Mouse (Mus musculus) mouse embryonic stem cell (cell line): ENCODE measurements around the gene Nol10.

Experiments used
- in situ Hi-C, 2 experiments: fragments of 300-500 bp; cut with MboI; formaldehyde crosslinking; loops; 1 replicate in 1 of 2; 3 replicates in 1 of 2; pipeline ENCODE4 v1.14.3; 2019 to 2020; ENCODE audit warnings: low sequenced_read_pairs in 2 of 2, low pct_unique_long_range_greater_than_20kb in 1 of 2, mixed read lengths in 1 of 2; ENCODE audit not compliant: unreplicated experiment in 1 of 2

Nol10 gene

DNA sequence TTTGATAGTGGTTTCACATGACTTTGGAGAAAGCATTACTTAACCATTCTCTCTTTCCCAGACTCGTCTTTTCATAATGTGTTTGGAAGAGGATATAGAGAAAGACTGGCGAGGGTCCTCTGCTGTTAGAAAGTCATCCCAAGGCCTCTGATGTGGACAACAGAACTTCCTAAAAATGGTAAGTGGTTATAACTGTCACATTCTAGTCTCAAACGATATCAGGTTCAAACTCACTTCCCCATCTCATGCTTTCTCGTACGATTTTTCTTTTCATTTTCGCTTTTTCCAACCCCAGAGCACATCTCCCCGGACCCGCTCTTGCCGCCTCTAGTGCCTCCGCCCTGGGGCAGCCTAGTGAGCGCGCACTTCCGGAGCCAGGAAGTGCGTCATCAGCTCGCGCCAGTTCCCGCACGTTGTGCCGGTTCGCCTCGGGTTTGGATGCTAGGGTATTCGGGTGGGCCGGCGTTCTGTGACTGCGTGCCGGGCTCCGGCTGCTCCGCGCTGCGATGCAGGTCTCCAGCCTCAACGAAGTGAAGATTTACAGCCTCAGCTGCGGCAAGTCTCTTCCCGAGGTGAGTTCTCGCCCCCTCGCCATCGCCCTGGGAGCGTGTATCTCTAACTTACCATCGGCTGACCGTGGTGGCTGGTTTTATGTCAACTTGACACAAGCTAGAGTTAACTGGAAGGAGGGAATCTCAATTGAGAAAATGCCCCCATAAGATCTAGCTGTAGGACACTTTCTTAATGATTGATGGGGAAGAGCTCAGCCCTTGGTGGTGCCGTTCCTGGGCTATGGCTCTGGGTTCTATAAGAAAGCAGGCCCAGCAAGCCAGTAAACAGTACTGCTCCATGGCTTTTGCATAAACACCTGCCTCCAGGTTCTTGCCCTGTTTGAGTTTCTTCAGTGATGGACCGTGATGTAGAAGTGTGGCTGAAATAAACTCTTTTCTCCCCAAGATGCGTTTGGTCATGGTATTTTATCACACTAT is at the start of gene Nol10:
Nol10 (plus strand) TSS at position 411 of the 989 bp plus-strand sequence.
- in situ Hi-C loops, result no loop called here

DNA sequence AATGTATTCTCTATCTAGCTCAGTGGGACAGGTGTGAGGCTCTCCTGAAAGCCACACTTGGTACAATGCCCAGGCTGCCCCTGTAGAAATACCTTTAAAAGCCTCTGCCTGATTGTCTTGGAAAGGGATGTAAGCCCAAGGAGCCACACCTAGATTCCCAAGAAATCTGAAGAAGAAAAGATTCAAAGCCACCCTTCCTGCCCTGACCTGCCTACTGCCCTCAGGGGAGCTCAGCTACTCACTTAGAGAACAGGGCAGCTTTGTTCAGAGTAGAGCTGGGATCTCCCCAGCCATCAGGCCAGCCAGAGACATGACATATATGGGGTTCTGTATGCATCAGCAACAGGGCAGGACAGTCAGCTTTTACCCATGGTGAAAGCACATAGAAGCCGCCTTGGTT is 48.4 kb upstream of the Nol10 start:
- in situ Hi-C loops, result no loop called here

DNA sequence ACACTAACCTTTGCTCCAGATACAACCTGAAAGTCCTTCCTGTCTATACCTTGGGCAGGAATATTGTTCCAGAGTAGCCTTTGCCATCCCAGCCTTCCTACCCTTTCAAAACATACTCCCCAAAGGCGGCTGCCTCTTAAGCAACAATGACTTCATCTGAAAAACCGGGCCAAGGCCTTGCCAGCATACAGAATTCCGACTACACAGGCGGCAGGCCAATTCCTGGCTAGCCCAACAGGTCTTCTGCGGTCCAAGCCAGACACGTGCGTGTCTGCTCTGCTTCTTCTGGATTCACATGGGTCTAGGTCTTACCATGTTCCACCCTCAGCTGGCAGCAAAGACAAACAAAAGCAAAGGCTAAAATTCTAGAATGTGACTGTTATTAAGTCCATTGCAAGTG is 42.8 kb upstream of the Nol10 start:
- in situ Hi-C loops, result no loop called here

- in situ Hi-C loops, result no loop called here
These were observed 40.0 kb upstream of the Nol10 start for GRCm38 (mm10) chr12:17308246-17308645.

DNA sequence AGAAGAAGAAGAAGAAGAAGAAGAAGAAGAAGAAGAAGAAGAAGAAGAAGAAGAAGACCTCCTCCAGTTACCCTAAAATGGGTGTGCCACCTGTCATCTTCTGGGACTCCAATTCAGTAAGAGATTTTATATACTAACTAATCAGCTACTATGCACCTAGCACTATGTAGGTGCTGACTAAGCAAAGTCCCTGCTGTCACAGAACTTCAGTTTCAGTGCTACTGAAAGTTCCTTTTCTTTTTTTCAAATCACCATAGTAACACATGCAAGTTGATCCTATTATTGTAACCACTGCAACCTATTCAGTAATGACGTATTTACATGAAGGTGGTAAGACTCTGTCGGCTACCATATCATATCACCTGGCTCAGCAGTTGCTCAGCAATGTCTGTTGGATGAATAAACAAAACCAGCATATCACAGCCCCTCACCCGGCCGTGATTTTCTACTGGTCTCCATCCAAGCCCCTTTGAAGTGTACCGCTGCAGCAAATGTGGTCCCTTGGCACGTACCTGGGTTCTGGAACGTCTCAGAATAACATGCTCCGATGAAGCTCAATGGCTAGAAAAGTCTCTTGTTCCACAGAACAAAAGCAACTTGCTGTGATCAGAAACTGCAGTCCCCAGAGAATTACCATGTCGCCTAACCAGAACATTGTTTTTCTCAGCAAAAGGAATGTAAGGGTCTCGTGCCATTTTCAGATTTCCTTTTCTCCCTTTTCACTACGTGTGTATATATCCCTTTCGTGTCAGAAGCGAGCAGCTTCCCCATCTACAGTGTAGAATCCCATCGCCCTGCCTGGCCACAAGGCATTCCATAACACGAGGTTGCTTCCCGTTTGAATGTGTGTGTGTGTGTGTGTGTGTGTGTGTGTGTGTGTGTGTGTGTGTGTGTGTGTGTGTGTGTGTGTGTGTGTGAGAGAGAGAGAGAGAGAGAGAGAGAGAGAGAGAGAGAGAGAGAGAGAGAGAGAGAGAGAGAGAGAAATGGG is 37.1 kb upstream of the Nol10 start:
- in situ Hi-C loops, result no loop called here

DNA sequence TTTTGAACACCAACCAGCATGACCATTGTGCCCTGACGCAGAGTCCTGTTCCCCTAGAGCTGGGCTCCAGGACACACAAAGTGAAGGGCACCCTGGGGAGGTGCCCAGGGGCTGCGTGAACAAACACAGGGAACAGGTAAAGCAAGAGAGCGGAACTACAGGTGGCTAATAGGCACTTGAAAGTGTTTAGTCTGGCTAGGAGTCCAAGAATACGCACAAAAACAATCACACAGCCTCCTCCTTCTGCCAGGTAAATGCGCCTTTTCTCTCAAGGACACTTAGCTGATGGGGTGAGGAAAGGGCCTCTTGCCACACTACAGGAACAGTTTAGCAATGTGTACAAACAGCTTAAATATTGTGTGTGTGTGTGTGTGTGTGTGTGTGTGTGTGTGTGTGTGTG is 32.2 kb upstream of the Nol10 start:
- in situ Hi-C loops, result no loop called here

DNA sequence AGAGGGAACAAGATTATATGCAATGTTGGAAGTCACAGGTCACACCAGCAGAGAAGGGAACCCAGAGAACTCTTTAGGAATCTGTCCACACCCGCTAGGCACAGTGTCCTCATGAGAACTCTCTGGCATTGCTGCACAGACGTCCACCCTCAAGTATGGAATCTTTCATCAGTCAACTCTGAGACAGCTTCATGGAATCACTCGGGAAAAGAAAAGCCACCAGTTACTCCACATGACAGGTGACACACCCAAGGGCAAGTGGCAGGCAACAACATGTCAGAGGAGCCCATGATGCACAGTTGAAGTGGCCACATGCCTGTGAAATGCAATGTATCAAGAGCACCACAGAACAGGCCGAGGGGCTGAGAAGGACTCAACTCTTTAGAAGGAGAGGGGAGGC is 30.3 kb upstream of the Nol10 start:
- in situ Hi-C loops, result no loop called here

- in situ Hi-C loops, result no loop called here
These were observed 29.8 kb upstream of the Nol10 start for GRCm38 (mm10) chr12:17318453-17318852.

DNA sequence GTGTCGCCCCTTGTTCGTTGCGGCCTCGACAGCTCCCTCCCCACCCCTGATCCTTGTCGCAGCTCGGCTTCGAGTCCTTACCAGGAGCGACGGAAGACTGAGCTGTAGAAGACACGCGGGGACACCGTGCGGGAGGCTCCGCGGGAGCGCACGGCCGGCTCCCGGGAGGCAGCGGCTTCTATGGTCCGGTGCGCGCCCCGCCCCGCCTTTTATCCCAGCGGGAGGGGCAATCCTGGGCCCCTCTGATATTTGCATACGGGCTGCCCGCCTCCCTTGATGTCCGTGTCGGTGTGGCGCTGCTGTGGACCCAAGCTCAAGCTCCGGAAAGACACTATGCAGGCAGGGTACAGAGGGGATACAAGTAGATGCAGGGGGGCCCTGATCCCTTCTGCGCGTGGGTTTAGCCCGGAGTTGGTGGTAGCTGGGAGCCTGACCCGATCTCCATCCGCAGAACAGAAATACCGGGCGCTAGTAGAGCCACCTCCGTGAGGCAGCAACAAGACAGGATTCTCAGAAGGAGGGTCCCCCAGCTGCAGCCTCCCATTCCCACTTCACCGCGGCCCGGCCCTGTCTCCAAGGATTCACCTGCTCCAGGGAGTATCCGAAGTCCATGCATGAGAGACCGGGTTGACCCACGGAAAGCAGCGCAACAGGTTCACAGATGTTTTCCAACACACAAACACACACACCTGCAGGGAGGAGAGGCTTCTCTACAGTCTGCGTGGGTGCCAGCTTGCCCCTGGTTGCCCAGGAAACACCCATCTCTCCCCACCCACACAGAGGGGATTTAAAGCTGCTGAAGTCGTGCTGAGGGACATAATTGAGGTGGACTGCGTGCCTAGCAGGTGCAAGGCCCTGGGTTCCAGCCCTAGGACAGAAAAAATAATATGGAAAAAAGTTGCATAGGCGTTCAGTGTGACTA is 23.4 kb upstream of the Nol10 start:
- in situ Hi-C loops, result no loop called here

- in situ Hi-C loops, result no loop called here
These were observed 19.0 kb upstream of the Nol10 start, which contains the start of gene Atp6v1c2 for GRCm38 (mm10) chr12:17329259-17329658. Gene Atp6v1c2, minus strand, starts transcription at chr12:17329359.

DNA sequence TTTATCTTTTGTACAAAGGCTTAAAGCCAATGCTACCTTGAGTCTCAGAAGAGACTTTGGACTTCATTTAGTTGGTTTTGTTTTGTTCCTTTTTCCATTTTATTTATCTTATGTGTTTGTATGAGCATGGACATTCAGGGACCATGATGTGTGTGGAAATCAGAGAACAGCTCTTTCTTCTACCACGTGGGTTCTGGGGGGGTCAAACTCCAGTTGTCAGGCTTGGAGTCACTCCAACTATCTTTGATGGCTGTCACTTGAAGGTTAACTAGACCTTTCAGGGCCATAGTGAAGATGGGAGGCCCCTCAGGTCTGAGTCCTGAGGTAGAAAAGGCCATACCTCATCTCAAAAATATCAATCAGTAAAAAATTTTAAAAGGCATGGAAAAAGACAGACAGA is 14.8 kb upstream of the Nol10 start:
- in situ Hi-C loops, result no loop called here

DNA sequence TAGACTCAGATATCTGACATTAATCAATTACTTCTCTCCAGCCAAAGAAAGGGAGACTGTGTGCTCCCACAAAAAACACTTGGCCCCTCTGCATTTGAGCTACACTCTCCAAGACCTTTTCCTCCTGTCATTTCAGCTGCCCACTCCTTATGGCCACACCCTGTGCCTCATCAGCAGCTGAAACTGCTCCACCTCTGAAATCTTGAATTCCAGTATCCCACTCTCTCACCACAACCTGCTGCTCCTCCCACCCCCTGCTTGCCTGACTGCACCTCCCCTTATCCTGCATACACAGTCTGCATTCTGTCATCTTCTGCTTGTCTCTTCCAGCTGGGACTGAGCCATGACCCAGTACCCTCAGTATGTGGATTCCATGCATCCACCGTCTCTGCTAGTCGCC is 9.9 kb upstream of the Nol10 start:
- in situ Hi-C loops, result no loop called here

- in situ Hi-C loops, result no loop called here
These were observed 8.9 kb upstream of the Nol10 start for GRCm38 (mm10) chr12:17339114-17339905.

DNA sequence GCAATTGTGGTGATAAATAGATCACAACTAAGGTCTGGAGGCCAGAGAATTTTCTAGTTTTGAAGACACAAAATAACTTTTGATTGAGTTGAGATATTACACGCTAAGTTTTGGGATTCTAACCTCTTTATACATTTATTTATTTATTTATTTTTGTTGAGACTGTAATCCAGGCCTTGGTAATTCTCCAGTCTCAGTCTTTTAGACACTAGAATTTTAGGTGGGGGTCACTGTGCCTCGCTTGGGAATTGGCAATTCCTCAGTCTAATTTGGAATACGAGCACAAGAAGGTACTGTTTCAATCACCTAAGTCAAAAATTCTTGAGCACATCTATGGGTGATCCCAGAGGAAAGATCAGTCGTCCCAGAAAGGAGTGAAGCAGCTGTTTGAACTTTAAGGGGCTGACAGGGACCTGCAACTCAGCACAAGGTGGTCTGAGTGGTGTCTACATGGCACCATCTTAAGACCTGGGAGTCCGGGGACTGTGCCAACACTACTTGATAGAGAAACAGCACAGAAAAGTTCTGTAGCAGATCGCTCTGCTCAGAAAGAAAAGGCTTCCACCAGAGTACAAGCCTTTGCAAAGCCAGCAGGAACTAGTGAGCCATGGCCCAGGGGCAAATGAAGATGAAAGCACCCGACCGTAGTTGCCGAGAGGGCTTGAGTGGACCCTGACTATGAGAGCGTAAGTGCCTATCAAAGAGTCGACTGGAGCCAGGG is 771 bp upstream of the Nol10 start:
- in situ Hi-C loops, result no loop called here

- in situ Hi-C loops, result loop anchor here in 1 of 2 experiments (25.0 kb wide), 1 partner anchor 437 kb away; no protein-coding TSS in a partner anchor
These were observed 1.8 kb downstream of the Nol10 start for GRCm38 (mm10) chr12:17350106-17350505.

DNA sequence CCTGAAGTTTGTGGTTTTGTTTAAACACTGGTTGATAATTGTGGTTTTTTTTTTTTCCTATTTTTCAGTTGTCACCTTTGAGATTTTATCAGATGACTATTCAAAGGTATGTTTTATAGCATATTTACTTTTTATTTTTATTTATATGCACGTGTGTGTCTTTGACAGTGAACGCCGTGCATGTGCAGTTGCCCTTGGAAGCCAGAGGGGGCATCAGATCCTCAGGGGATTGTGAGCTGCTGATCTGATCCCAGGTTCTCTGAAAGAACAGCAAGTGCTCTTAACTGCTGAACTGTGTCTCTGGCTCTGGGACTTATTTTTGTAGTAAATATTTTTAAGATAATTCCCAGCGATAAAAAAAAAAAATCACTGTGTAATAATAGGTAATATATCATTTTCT is 8.6 kb downstream of the Nol10 start:
- in situ Hi-C loops, result loop anchor here in 1 of 2 experiments (25.0 kb wide), 1 partner anchor 430 kb away; no protein-coding TSS in a partner anchor

GRCm38 (mm10) chr12:17357795-17358194 is 9.5 kb downstream of the Nol10 start:
- in situ Hi-C loops, result loop anchor here in 1 of 2 experiments (25.0 kb wide), 1 partner anchor 430 kb away; no protein-coding TSS in a partner anchor
